Mouse (Mus musculus) brain, embryonic 14.5 days (tissue): ENCODE measurements around the gene Hist2h2ab.

Source experiments
- CTCF ChIP-seq: fragments of 200-500 bp; IDR thresholded peaks from 2 replicates; pipeline ENCODE4 v1.5.1; 2012; ENCODE audit warnings: inconsistent platforms, mild to moderate bottlenecking, moderate library complexity, borderline replicate concordance; ENCODE audit not compliant: insufficient read depth, insufficient read length; ENCODE audit errors: extremely low read depth
- POLR2A ChIP-seq: fragments of 200-500 bp; IDR thresholded peaks from 2 replicates; pipeline ENCODE4 v1.6.1; 2012; ENCODE audit warnings: mild to moderate bottlenecking, inconsistent platforms, borderline replicate concordance; ENCODE audit not compliant: poor library complexity, insufficient read depth, insufficient read length, severe bottlenecking; ENCODE audit errors: extremely low read depth

GRCm38 (mm10) chr3:96170976-96171545, 48.6 kb upstream of the Hist2h2ab start:
- TF ChIP-seq CTCF (no peak), POLR2A (no peak)
